Mouse (Mus musculus): Measurements from ENCODE around the gene Dtx3l.

DNA sequence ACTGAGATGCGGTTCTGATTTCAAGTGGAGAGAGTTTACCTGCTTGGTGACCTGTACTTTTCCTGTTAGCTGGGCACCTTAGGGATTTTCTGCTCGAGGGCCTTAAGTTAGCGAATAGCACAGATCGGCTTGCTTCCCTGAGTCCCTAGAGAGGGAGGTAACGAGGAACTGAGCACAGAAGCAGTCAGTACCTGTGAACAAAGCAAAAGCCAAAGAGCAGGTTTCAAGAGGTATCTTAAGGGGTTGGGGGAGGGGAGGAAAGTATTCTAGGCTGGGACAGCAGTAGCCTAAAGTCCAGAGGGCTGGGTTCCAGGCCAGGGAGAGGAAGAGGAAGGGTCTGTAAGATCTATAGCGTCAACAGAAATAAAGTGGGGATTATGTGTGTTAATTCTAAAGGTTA is 310 bp upstream of the Dtx3l start:
- no peak for TF ChIP-seq CTCF (IDR thresholded peaks at IDR 0.05; ENCODE audit: borderline replicate concordance, insufficient read depth, low read length)
- TF ChIP-seq POLR2A (IDR thresholded peaks at IDR 0.05; ENCODE audit: low read depth, low read length) = no peak

Measured in embryonic fibroblast, embryonic 13.5 days (primary cell).